10 mouse cellular contexts compared by ENCODE assay signal in genomic region chr17:25288842-25289241, GRCm38 (mm10). TPM values are rescaled to one million over a fixed set of nuclear protein-coding genes. Genes with fewer than 3 reads are reported as not detected.
DNase-seq lines count a peak whose midpoint lies in the region; ATAC-seq and TF ChIP-seq lines count a peak whose summit lies in the region.
"Had no signal": no experiment of that assay in that cellular context is flagged by ENCODE, and none has a peak within 500 bp of the region (broad histone marks: within the 10 kb centered on the region; RNA-seq: fewer than 3 reads in every experiment).

No protein-coding gene starts in this region.

- peak; percentile 69 for DNase-seq in CD4-positive, CD25-positive, alpha-beta regulatory T cell, adult 2 months (ENCODE audit: low read depth, low spot score)
- peak; percentile 52 for DNase-seq in kidney, adult 9 months
- DNase-seq in MN1 (ENCODE audit: low spot score): peak; percentile 68
- peak; percentile 27 for DNase-seq in embryonic facial prominence, embryonic 14.5 days (ENCODE audit: low spot score)
- no peak for DNase-seq in liver, embryonic 14.5 days (ENCODE audit: low read depth in 3 of 3, low spot score in 3 of 3)
- DNase-seq in spleen, postnatal 4 days (ENCODE audit: low spot score in 2 of 2): peak; percentile 39 to 72

- H3K4me2 ChIP-seq in kidney, embryonic 15.5 days: no peak overlapping the region
- H3K4me2 ChIP-seq in embryonic facial prominence, embryonic 14.5 days (ENCODE audit: low read depth, low read length): no peak overlapping the region
- no peak overlapping the region for H3K4me2 ChIP-seq in liver, embryonic 14.5 days (ENCODE audit: low read depth)
- H3K4me2 ChIP-seq: lung, embryonic 15.5 days had no signal

- no peak overlapping the region for H3K27ac ChIP-seq in kidney, embryonic 15.5 days
- no peak overlapping the region for H3K27ac ChIP-seq in embryonic facial prominence, embryonic 14.5 days (replicated peaks; ENCODE audit: low read depth, low read length)
- H3K27ac ChIP-seq in liver, embryonic 14.5 days: no peak overlapping the region
- H3K27ac ChIP-seq: lung, embryonic 15.5 days had no signal

- peak; percentile 84 for TF ChIP-seq CTCF in liver, embryonic 14.5 days (IDR thresholded peaks at IDR 0.05; ENCODE audit: low read depth)

- 20% methylated on average over 4 of the region's 4 CpGs for WGBS in kidney, embryonic 15.5 days
- WGBS in embryonic facial prominence, embryonic 14.5 days: 12% methylated on average over 4 of the region's 4 CpGs
- 14% methylated on average over 4 of the region's 4 CpGs for WGBS in liver, embryonic 14.5 days (ENCODE audit: insufficient replicate concordance)

- H3K9me3 ChIP-seq in kidney, embryonic 15.5 days (replicated peaks): no peaks in the 10 kb centered on the region
- no peaks in the 10 kb centered on the region for H3K9me3 ChIP-seq in embryonic facial prominence, embryonic 14.5 days (ENCODE audit: control insufficient read depth, low read length)
- H3K9me3 ChIP-seq in liver, embryonic 14.5 days (ENCODE audit: control insufficient read depth, low read length): no peaks in the 10 kb centered on the region
- H3K9me3 ChIP-seq: lung, embryonic 15.5 days had no signal

- no peaks in the 10 kb centered on the region for H3K27me3 ChIP-seq in kidney, embryonic 15.5 days
- no peaks in the 10 kb centered on the region for H3K27me3 ChIP-seq in embryonic facial prominence, embryonic 14.5 days (replicated peaks; ENCODE audit: control insufficient read depth, insufficient read depth, low read length)
- no peaks in the 10 kb centered on the region for H3K27me3 ChIP-seq in liver, embryonic 14.5 days (ENCODE audit: control insufficient read depth, insufficient read depth, low read length)
- H3K27me3 ChIP-seq: lung, embryonic 15.5 days had no signal

- TF ChIP-seq EP300 in liver, embryonic 14.5 days (IDR thresholded peaks at IDR 0.05; ENCODE audit: low read depth): no peak

- H3K4me3 ChIP-seq in kidney, embryonic 15.5 days (replicated peaks): no peak overlapping the region
- no peak overlapping the region for H3K4me3 ChIP-seq in embryonic facial prominence, embryonic 14.5 days (ENCODE audit: low read depth, low read length)
- H3K4me3 ChIP-seq in liver, embryonic 14.5 days (ENCODE audit: insufficient read depth in 1 of 2, low read depth in 2 of 2, low read length in 2 of 2): no peak overlapping the region
- H3K4me3 ChIP-seq: lung, embryonic 15.5 days had no signal

- H3K36me3 ChIP-seq in kidney, embryonic 15.5 days: no peaks in the 10 kb centered on the region
- H3K36me3 ChIP-seq in embryonic facial prominence, embryonic 14.5 days (ENCODE audit: control insufficient read depth, insufficient read depth, low read length): no peaks in the 10 kb centered on the region
- no peaks in the 10 kb centered on the region for H3K36me3 ChIP-seq in liver, embryonic 14.5 days (replicated peaks; ENCODE audit: control insufficient read depth, insufficient read depth, low read depth)
- H3K36me3 ChIP-seq: lung, embryonic 15.5 days had no signal

- no peaks in the 10 kb centered on the region for H3K4me1 ChIP-seq in kidney, embryonic 15.5 days
- H3K4me1 ChIP-seq in embryonic facial prominence, embryonic 14.5 days (ENCODE audit: control insufficient read depth, insufficient read depth, low read length): no peaks in the 10 kb centered on the region
- H3K4me1 ChIP-seq in liver, embryonic 14.5 days (replicated peaks; ENCODE audit: control insufficient read depth in 2 of 2, insufficient read depth in 2 of 2, low read length in 1 of 2): 0 out of 4 replicates have a peak, but pooled peaks cover 0 to 1% of the 10 kb centered on the region in 2 experiments
- H3K4me1 ChIP-seq: lung, embryonic 15.5 days had no signal

- no peak overlapping the region for H3K9ac ChIP-seq in kidney, embryonic 15.5 days
- H3K9ac ChIP-seq in embryonic facial prominence, embryonic 14.5 days (ENCODE audit: low read depth, low read length): no peak overlapping the region
- H3K9ac ChIP-seq in liver, embryonic 14.5 days (replicated peaks): no peak overlapping the region
- H3K9ac ChIP-seq: lung, embryonic 15.5 days had no signal

- no peak for ATAC-seq in CD4-positive, CD25-positive, alpha-beta regulatory T cell, adult 4 months
- no peak for ATAC-seq in kidney, embryonic 15.5 days (replicated peaks; ENCODE audit: low FRiP score)
- ATAC-seq in embryonic facial prominence, embryonic 14.5 days (ENCODE audit: low read depth): no peak
- no peak for ATAC-seq in liver, embryonic 14.5 days (ENCODE audit: insufficient read depth)

RNA-seq across cellular contexts. Expression of gene Prss34, which starts 9.4 kb away (rescaled TPM):
- polyA plus RNA-seq in CD4-positive, CD25-positive, alpha-beta regulatory T cell, adult 4 months (2017; shearing (Covaris generic)): not detected
- 0.40 and 0.55 TPM in 2 replicates for polyA plus RNA-seq in kidney, embryonic 15.5 days (2015; fragmentation: Nextera tagmentation; extraction: Ambion mirVana)
- polyA plus RNA-seq in embryonic facial prominence, embryonic 14.5 days (2014; fragmentation: Nextera tagmentation; extraction: Ambion mirVana): 3.1 and 4.4 TPM in 2 replicates
- 0.89 and 1.8 TPM in 2 replicates for polyA plus RNA-seq in liver, embryonic 14.5 days (2012; rRNA removed)
- polyA plus RNA-seq in liver, embryonic 14.5 days (2014; fragmentation: Nextera tagmentation; extraction: Ambion mirVana): 0.71 and 3.6 TPM in 2 replicates

RNA-seq across cellular contexts. Expression of gene Ube2i, which starts 14.4 kb away (rescaled TPM):
- 100 to 1,000 TPM; 417 to 488 TPM for polyA plus RNA-seq in CD4-positive, CD25-positive, alpha-beta regulatory T cell, adult 4 months (2017; shearing (Covaris generic))
- 669 and 677 TPM in 2 replicates for polyA plus RNA-seq in kidney, embryonic 15.5 days (2015; fragmentation: Nextera tagmentation; extraction: Ambion mirVana)
- 482 and 517 TPM in 2 replicates for polyA plus RNA-seq in embryonic facial prominence, embryonic 14.5 days (2014; fragmentation: Nextera tagmentation; extraction: Ambion mirVana)
- 129 and 168 TPM in 2 replicates for polyA plus RNA-seq in liver, embryonic 14.5 days (2012; rRNA removed)
- 244 and 260 TPM in 2 replicates for polyA plus RNA-seq in liver, embryonic 14.5 days (2014; fragmentation: Nextera tagmentation; extraction: Ambion mirVana)

RNA-seq across cellular contexts. Expression of gene Prss28, which starts 19.6 kb away (rescaled TPM):
- not detected for polyA plus RNA-seq in CD4-positive, CD25-positive, alpha-beta regulatory T cell, adult 4 months (2017; shearing (Covaris generic))
- not detected in 2 replicates for polyA plus RNA-seq in kidney, embryonic 15.5 days (2015; fragmentation: Nextera tagmentation; extraction: Ambion mirVana)
- polyA plus RNA-seq in embryonic facial prominence, embryonic 14.5 days (2014; fragmentation: Nextera tagmentation; extraction: Ambion mirVana): not detected in 2 replicates
- not detected in 2 replicates for polyA plus RNA-seq in liver, embryonic 14.5 days (2012; rRNA removed)
- polyA plus RNA-seq in liver, embryonic 14.5 days (2014; fragmentation: Nextera tagmentation; extraction: Ambion mirVana): not detected in 2 replicates
- polyA plus RNA-seq: lung, embryonic 15.5 days; stomach, embryonic 16.5 days had no signal

RNA-seq across cellular contexts. Expression of gene Prss29, which starts 29.6 kb away (rescaled TPM):
- not detected for polyA plus RNA-seq in CD4-positive, CD25-positive, alpha-beta regulatory T cell, adult 4 months (2017; shearing (Covaris generic))
- not detected in 2 replicates for polyA plus RNA-seq in kidney, embryonic 15.5 days (2015; fragmentation: Nextera tagmentation; extraction: Ambion mirVana)
- polyA plus RNA-seq in embryonic facial prominence, embryonic 14.5 days (2014; fragmentation: Nextera tagmentation; extraction: Ambion mirVana): not detected in 2 replicates
- polyA plus RNA-seq in liver, embryonic 14.5 days (2012; rRNA removed): not detected in 2 replicates
- polyA plus RNA-seq in liver, embryonic 14.5 days (2014; fragmentation: Nextera tagmentation; extraction: Ambion mirVana): not detected in 2 replicates
- polyA plus RNA-seq: lung, embryonic 15.5 days; stomach, embryonic 16.5 days had no signal

RNA-seq across cellular contexts. Expression of gene Baiap3, which starts 32.7 kb away (rescaled TPM):
- polyA plus RNA-seq in CD4-positive, CD25-positive, alpha-beta regulatory T cell, adult 4 months (2017; shearing (Covaris generic)): 10 to 100 TPM; 14.4 to 31.1 TPM
- polyA plus RNA-seq in kidney, embryonic 15.5 days (2015; fragmentation: Nextera tagmentation; extraction: Ambion mirVana): 1.1 and 3.9 TPM in 2 replicates
- 0.42 and 1.1 TPM in 2 replicates for polyA plus RNA-seq in embryonic facial prominence, embryonic 14.5 days (2014; fragmentation: Nextera tagmentation; extraction: Ambion mirVana)
- 0.27 and 0.63 TPM in 2 replicates for polyA plus RNA-seq in liver, embryonic 14.5 days (2012; rRNA removed)
- 0.69 TPM in 1 of 2 replicates, not detected in the other for polyA plus RNA-seq in liver, embryonic 14.5 days (2014; fragmentation: Nextera tagmentation; extraction: Ambion mirVana)

Comparison
In these comparisons a context has a peak if more than half of its experiments do, and no peak if none do; other contexts are left out.
1. DNase-seq: peak in CD4-positive, CD25-positive, alpha-beta regulatory T cell, adult 2 months (single experiment), kidney, adult 9 months (single experiment), MN1 (single experiment), embryonic facial prominence, embryonic 14.5 days (single experiment) and spleen, postnatal 4 days (2 of 2); none in liver, embryonic 14.5 days (0 of 3).